Mouse (Mus musculus): ENCODE results near the gene Fam186a. TPM values are rescaled to one million over a fixed set of nuclear protein-coding genes. Genes with fewer than 3 reads are reported as not detected.
"Not testable (repeated sequence)": the region's sequence is repeated elsewhere in the genome, so short reads cannot be mapped to it uniquely, and the experiment has no call there.

The Fam186a gene
- total and polyA plus RNA-seq, 3 experiments = 0.16 TPM; not detected in 2

DNA sequence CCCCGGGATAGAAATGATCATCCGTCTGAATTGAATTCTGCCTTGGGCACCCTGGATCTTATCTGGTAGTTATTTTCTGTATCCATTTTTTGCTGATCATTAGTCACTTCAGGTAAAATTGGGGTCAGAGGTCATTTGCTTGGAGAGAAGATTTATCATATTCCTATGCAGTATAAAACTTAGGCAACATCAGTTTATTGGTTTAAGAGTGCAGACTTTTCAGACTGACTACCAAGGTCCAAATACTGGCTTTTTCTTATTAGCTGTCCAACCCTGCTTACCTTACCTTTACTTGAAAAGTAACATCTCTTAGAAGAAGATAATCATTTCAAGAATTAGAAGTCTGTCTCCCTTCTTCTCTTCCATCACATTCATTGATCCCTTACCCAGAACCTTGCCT lies 12.9 kb upstream of the Fam186a start:
- Histone ChIP-seq H3K4me3 (ENCODE audit: low read depth, low read length) (no peak overlapping the region), H3K36me3 (replicated peaks) (peaks cover 23% of the 10 kb centered on the region), H3K4me1 (ENCODE audit: insufficient read depth, low read depth, low read length) (peaks cover 12% of the 10 kb centered on the region; the same call in 1 of the 2 replicates), H3K27me3 (ENCODE audit: insufficient read depth, low read length) (no peaks in the 10 kb centered on the region), H3K9me3 (replicated peaks) (no peaks in the 10 kb centered on the region)
- ATAC-seq (ENCODE audit: extremely low read depth, insufficient number of reproducible peaks, low FRiP score, poor library complexity, severe bottlenecking) (no peak), DNase-seq (ENCODE audit: low spot score) (no peak)
- TF ChIP-seq GATA1 (IDR thresholded peaks at IDR 0.05; ENCODE audit: borderline replicate concordance, low read length) (no peak), GATA2 (IDR thresholded peaks at IDR 0.05; ENCODE audit: borderline replicate concordance, low read depth, low read length) (no peak), POLR2AphosphoS5 (IDR thresholded peaks at IDR 0.05; ENCODE audit: insufficient replicate concordance, low read depth, low read length) (no peak), TAL1 (conservative IDR thresholded peaks at IDR 0.05; ENCODE audit: low read depth, low read length) (no peak)

GRCm38 (mm10) chr15:99979266-99979665 lies 12.4 kb upstream of the Fam186a start:
- TF ChIP-seq GATA1 (IDR thresholded peaks at IDR 0.05; ENCODE audit: borderline replicate concordance, low read length) (no peak), TAL1 (conservative IDR thresholded peaks at IDR 0.05; ENCODE audit: low read depth, low read length) (no peak), CTCF (IDR thresholded peaks at IDR 0.05; ENCODE audit: low read depth, low read length) (no peak), POLR2AphosphoS5 (IDR thresholded peaks at IDR 0.05; ENCODE audit: insufficient replicate concordance, low read depth, low read length) (no peak), GATA2 (IDR thresholded peaks at IDR 0.05; ENCODE audit: borderline replicate concordance, low read depth, low read length) (no peak)
- Histone ChIP-seq H3K4me3 (ENCODE audit: low read depth, low read length) (no peak overlapping the region), H3K9me3 (replicated peaks) (no peaks in the 10 kb centered on the region), H3K4me1 (ENCODE audit: insufficient read depth, low read depth, low read length) (peaks cover 15% of the 10 kb centered on the region), H3K36me3 (replicated peaks) (peaks cover 19% of the 10 kb centered on the region), H3K27me3 (ENCODE audit: insufficient read depth, low read length) (no peaks in the 10 kb centered on the region)
- ATAC-seq (ENCODE audit: extremely low read depth, insufficient number of reproducible peaks, low FRiP score, poor library complexity, severe bottlenecking) (no peak), DNase-seq (ENCODE audit: low spot score) (no peak)

DNA sequence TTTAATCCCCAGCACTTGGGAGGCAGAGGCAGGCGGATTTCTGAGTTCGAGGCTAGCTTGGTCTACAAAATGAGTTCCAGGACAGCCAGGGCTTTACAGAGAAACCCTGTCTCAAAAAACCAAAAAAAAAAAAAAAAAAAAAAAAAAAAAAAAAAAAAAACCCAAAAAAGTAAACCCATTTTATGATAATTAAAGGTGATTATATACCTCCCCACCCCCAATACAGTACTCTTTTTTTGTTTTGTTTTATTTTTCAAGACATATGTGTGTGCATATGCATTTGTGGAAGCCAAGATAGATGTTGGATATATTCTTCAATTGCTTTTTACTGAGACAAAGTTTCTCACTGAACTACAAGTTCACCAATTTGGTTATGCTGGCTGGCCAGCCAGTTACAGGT lies 9.3 kb upstream of the Fam186a start:
- peaks cover 15% of the 10 kb centered on the region for H3K4me1 ChIP-seq (ENCODE audit: insufficient read depth, low read depth, low read length)
- not testable (repeated sequence) for H3K4me3 ChIP-seq (ENCODE audit: low read depth, low read length); H3K9me3 ChIP-seq (replicated peaks); DNase-seq (ENCODE audit: low spot score); H3K27me3 ChIP-seq (ENCODE audit: insufficient read depth, low read length); H3K36me3 ChIP-seq (replicated peaks); ATAC-seq (ENCODE audit: extremely low read depth, insufficient number of reproducible peaks, low FRiP score, poor library complexity, severe bottlenecking)

- Histone ChIP-seq H3K4me1 (ENCODE audit: insufficient read depth, low read depth, low read length) (peaks cover 15% of the 10 kb centered on the region), H3K4me3 (ENCODE audit: low read depth, low read length) (peak overlapping the region; percentile 94; the same call in 1 of the 2 replicates), H3K36me3 (replicated peaks) (peaks cover 3% of the 10 kb centered on the region), H3K9me3 (replicated peaks) (no peaks in the 10 kb centered on the region), H3K27me3 (ENCODE audit: insufficient read depth, low read length) (no peaks in the 10 kb centered on the region)
- no peak for ATAC-seq (ENCODE audit: extremely low read depth, insufficient number of reproducible peaks, low FRiP score, poor library complexity, severe bottlenecking)
- DNase-seq (ENCODE audit: low spot score) = no peak
- TF ChIP-seq GATA2 (IDR thresholded peaks at IDR 0.05; ENCODE audit: borderline replicate concordance, low read depth, low read length) (no peak), TAL1 (conservative IDR thresholded peaks at IDR 0.05; ENCODE audit: low read depth, low read length) (no peak), CTCF (IDR thresholded peaks at IDR 0.05; ENCODE audit: low read depth, low read length) (no peak), GATA1 (IDR thresholded peaks at IDR 0.05; ENCODE audit: borderline replicate concordance, low read length) (no peak), POLR2AphosphoS5 (IDR thresholded peaks at IDR 0.05; ENCODE audit: insufficient replicate concordance, low read depth, low read length) (no peak)
Observed at GRCm38 (mm10) chr15:99974476-99975220, 7.8 kb upstream of the Fam186a start.

- Histone ChIP-seq H3K27me3 (ENCODE audit: insufficient read depth, low read length) (no peaks in the 10 kb centered on the region), H3K9me3 (replicated peaks) (no peaks in the 10 kb centered on the region), H3K36me3 (replicated peaks) (peaks cover under 1% of the 10 kb centered on the region), H3K4me1 (ENCODE audit: insufficient read depth, low read depth, low read length) (peaks cover 15% of the 10 kb centered on the region), H3K4me3 (ENCODE audit: low read depth, low read length) (peak overlapping the region; percentile 94)
- DNase-seq (ENCODE audit: low spot score) (peak; percentile 93), ATAC-seq (ENCODE audit: extremely low read depth, insufficient number of reproducible peaks, low FRiP score, poor library complexity, severe bottlenecking) (peak; percentile 24; the same call in 1 of the 2 replicates)
- TF ChIP-seq GATA1 (IDR thresholded peaks at IDR 0.05; ENCODE audit: borderline replicate concordance, low read length) = no peak
Observed at GRCm38 (mm10) chr15:99972989-99973911, 6.4 kb upstream of the Fam186a start.

DNA sequence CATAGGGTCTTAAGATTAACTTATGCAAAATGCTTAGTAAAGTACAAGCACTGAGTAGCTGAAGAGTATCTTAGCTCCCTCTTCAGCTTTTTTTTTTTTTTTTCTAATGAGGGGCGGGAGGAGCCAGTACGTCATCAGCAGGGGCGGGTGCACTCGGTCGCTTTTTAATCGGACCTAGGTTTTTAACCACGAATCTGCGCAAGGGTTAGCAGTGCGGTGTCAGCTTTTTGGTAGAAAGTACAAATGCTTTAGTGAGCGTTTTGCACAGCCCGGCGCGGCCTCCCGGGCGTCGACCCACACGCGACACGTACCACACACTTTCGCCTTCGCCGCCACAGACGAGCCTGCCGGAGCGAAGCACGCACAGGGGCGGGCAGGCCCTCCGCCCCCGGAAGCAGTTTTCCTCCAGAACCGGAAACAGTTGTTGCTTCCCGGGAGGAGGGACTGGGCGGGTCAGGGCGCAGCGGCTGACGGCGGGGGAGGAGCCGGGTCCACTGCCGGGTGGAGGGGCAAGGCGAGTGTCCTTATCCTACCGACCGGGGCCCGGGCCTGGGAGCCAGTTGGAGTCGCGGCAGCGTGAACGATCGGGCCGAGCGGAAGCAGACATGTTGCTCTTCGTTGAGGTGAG lies 5.6 kb upstream of the Fam186a start:
- peak; percentile 93 for ATAC-seq (ENCODE audit: extremely low read depth, insufficient number of reproducible peaks, low FRiP score, poor library complexity, severe bottlenecking)
- peak; percentile 96 for DNase-seq (ENCODE audit: low spot score)
- Histone ChIP-seq H3K27me3 (ENCODE audit: insufficient read depth, low read length) (no peaks in the 10 kb centered on the region), H3K36me3 (replicated peaks) (no peaks in the 10 kb centered on the region), H3K4me1 (ENCODE audit: insufficient read depth, low read depth, low read length) (peaks cover 15% of the 10 kb centered on the region), H3K4me3 (ENCODE audit: low read depth, low read length) (peak overlapping the region; percentile 94), H3K9me3 (replicated peaks) (no peaks in the 10 kb centered on the region)
- TF ChIP-seq GATA1 (IDR thresholded peaks at IDR 0.05; ENCODE audit: borderline replicate concordance, low read length) (no peak), TAL1 (conservative IDR thresholded peaks at IDR 0.05; ENCODE audit: low read depth, low read length) (no peak), CTCF (IDR thresholded peaks at IDR 0.05; ENCODE audit: low read depth, low read length) (no peak), GATA2 (IDR thresholded peaks at IDR 0.05; ENCODE audit: borderline replicate concordance, low read depth, low read length) (no peak), POLR2AphosphoS5 (IDR thresholded peaks at IDR 0.05; ENCODE audit: insufficient replicate concordance, low read depth, low read length) (no peak)

Data from G1E (cell line).